Mouse (Mus musculus): ENCODE measurements around the gene Smarca5.

The Smarca5 gene

GRCm38 (mm10) chr8:80663476-80663875 lies 75.8 kb downstream of the Smarca5 start:
- DNase-seq (ENCODE audit: low read depth, low spot score) = no peak

- DNase-seq (ENCODE audit: low read depth, low spot score) = no peak
Observed at GRCm38 (mm10) chr8:80661055-80661454, 78.2 kb downstream of the Smarca5 start.

- no peak for DNase-seq (ENCODE audit: low read depth, low spot score)
Observed at GRCm38 (mm10) chr8:80657639-80658038, 81.7 kb downstream of the Smarca5 start.

Measured in CD4-positive helper T cell, adult 2 months (primary cell).